Mouse (Mus musculus) hindlimb bud, embryonic 11.5 days (tissue): ENCODE measurements around the gene Serp2.
A peak's percentile ranks its signal among the peaks of the same experiment; 100 is the strongest.

Source experiments
- DNase-seq: peaks from one replicate; pipeline ENCODE4 v3.0.0-alpha.2; 2012; ENCODE audit warnings: low read depth, low spot score; ENCODE audit errors: extremely low spot score

Gene Serp2

GRCm38 (mm10) chr14:76500036-76500435 is 56.7 kb downstream of the Serp2 start:
- DNase-seq: no peak

GRCm38 (mm10) chr14:76499492-76499891 is 57.2 kb downstream of the Serp2 start:
- DNase-seq: no peak

- DNase-seq: no peak
These were observed 58.5 kb downstream of the Serp2 start for GRCm38 (mm10) chr14:76498210-76498609.

- no peak for DNase-seq
These were observed 59.5 kb downstream of the Serp2 start for GRCm38 (mm10) chr14:76497187-76497586.

GRCm38 (mm10) chr14:76495022-76495421 is 61.7 kb downstream of the Serp2 start:
- no peak for DNase-seq

- DNase-seq: no peak
These were observed 67.6 kb downstream of the Serp2 start for GRCm38 (mm10) chr14:76489128-76489527.

- peak; percentile 82 for DNase-seq
These were observed 68.3 kb downstream of the Serp2 start for GRCm38 (mm10) chr14:76488101-76489044.

GRCm38 (mm10) chr14:76487609-76488008 is 69.1 kb downstream of the Serp2 start:
- DNase-seq: no peak

GRCm38 (mm10) chr14:76483701-76484100 is 73.0 kb downstream of the Serp2 start:
- no peak for DNase-seq
